Mouse (Mus musculus) thymus, postnatal 25 days (tissue): ENCODE measurements around the gene Epp13.
A peak's percentile ranks its signal among the peaks of the same experiment; 100 is the strongest.
"Not testable (repeated sequence)": the region's sequence is repeated elsewhere in the genome, so short reads cannot be mapped to it uniquely, and the experiment has no call there.

Source experiments
- DNase-seq: peaks from one replicate; pipeline ENCODE4 v3.0.0; 2022

The Epp13 gene

GRCm38 (mm10) chr7:6252410-6252809 is at the start of gene Epp13:
TSS of gene Epp13 (plus strand) at chr7:6252710.
- DNase-seq = no peak

- no peak for DNase-seq
Measured at GRCm38 (mm10) chr7:6204200-6204599, 48.3 kb upstream of the Epp13 start.

DNA sequence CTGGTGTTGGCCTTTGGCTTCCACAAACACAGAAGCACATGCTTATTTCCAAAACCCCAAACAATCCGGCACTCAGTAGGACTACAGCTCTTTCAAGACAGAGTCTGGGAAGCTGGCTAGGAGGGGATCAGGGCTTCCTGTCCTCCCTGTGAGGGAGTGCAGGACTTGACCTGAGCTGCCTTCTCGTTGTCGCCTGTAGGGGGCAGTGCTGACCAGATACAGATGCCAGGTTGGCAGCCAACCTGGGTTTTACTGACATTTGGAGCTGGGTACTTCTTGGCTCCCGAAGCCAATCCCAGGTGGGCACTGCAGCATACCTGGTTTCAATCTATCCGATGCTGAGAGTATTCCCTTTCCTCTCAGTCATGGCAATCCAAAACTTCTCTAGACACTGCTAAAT is 39.4 kb upstream of the Epp13 start:
- peak; percentile 25 for DNase-seq

- not testable (repeated sequence) for DNase-seq
Measured at GRCm38 (mm10) chr7:6214691-6215090, 37.8 kb upstream of the Epp13 start.

GRCm38 (mm10) chr7:6220147-6220546 is 32.4 kb upstream of the Epp13 start:
- DNase-seq = no peak

DNA sequence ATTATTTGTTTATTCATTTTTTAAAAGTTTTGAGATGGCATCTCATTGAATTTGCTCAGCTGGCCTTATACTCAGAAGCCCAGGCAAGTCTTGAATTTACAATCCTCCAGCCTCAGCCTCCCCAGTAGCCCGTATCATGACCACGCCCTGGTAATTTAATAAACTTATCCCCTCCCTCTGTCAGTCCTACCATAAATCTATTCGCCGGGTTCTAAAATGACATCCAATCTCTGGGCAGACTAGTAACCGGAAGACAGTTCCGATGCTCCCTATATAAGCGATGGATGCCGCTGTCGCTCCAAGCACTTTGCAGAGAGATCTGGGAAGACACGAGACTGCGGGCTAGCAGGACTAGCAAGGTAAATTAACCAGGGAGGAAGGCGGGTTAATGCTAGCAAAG is 30.5 kb upstream of the Epp13 start, which contains the start of gene Zscan5b:
Gene Zscan5b (plus strand): TSS at position 301 of the 400 bp plus-strand sequence.
- DNase-seq = no peak

DNA sequence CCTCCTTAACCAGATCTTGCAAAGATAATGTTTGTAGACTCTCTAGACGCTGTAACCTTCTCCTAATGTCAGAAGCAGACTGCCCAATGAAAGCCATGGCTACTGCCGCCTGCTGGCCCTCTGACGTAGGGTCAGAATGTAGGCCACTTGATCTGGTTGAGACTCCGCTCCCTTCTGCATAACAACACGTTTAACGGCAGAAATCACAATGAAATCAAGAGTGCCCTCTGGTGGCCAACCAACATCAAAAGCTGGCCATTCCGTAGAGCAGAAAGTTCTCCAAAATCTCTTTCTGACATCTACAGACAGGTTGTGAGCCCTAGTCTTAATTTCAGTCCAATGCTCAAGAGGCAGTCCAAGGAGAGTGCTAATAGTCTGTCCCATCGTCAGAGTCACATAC is 24.0 kb upstream of the Epp13 start:
- DNase-seq = not testable (repeated sequence)

GRCm38 (mm10) chr7:6239787-6240186 is 12.7 kb upstream of the Epp13 start:
- DNase-seq = no peak

GRCm38 (mm10) chr7:6240841-6241425 is 11.6 kb upstream of the Epp13 start:
- DNase-seq = peak; percentile 33

DNA sequence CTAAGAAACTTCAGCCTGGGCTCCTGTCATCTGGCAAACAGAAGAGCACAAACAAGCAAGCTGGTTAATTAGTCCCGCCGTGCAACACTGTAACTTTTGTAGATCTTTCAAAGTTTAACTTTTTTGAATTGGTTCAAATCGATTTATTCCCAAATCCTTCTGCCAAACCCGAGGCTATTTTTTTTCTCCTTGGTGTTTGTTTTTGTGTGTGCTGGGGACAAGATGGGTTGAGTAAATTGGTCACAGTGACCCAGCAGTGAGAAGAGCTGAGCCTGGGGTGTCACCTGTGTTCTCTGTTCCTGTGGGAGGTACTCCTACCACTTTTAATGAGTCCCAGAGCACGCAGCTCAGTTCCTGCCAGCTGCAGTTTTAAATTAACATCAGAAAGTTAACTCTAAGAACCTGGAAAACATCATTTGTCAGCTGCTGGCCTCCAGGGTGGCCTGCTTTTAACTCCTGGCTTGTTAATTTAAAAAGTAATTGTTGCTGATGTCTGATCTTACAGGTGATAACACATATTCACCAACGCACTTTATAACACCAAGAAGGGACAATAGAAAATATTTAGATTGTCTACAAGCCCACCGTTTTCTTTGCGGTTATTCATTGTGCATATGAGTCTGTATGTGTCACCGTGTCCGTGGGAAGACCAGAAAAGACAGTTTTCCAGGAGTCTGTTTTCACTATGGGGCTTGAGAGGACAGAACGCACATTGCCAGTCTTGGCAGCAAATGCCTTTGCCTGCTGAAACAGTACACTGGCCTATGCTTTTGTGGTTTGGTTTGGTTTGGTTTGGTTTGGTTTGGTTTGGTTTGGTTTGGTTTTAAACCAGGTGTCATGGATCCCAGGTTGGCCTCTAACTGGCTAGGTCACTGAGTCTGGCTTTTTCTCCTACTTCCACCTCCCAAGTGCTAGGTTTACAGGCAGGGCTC is 7.9 kb upstream of the Epp13 start:
- no peak for DNase-seq

- DNase-seq = no peak
Measured at GRCm38 (mm10) chr7:6254451-6254850, 1.9 kb downstream of the Epp13 start.

DNA sequence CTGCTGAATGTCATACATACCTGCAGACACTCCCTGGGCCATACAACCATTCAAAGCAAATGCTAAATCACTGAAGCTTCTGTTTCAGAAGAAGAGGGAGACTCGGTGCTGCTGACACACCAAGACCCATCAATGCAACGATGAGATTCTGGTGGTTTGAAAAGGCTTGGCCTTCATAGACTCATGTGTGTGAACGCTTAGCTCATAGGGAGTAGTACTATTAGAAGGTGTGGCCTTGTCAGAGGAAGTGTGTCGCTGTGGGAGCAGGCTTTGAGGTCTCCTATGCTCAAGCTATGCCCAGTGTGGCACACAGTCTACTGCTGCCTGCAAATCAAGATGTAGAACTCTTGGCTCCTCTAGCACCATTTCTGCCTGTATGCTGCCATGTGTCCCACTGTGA is 4.9 kb downstream of the Epp13 start:
- no peak for DNase-seq

- no peak for DNase-seq
Measured at GRCm38 (mm10) chr7:6258232-6259220, 6.0 kb downstream of the Epp13 start.

- not testable (repeated sequence) for DNase-seq
Measured at GRCm38 (mm10) chr7:6260004-6260403, 7.5 kb downstream of the Epp13 start.

DNA sequence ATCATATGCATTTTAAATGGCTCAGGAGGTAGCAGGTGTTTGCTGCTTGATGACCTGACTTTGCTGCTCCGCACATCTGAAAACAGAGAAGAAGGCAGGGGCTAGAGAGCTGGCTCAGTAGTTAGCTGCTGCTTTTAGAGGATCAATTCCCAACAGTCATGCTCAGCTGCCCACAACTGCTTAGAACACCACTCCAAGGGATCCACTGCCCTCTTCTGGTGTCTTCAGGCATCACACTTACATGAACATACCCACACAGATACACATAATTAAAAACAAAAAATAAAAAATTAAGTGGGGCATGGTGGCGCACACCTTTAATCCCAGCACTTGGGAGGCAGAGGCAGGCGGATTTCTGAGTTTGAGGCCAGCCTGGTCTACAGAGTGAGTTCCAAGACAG is 9.6 kb downstream of the Epp13 start:
- no peak for DNase-seq

- DNase-seq = no peak
Measured at GRCm38 (mm10) chr7:6262984-6263383, 10.5 kb downstream of the Epp13 start.

DNA sequence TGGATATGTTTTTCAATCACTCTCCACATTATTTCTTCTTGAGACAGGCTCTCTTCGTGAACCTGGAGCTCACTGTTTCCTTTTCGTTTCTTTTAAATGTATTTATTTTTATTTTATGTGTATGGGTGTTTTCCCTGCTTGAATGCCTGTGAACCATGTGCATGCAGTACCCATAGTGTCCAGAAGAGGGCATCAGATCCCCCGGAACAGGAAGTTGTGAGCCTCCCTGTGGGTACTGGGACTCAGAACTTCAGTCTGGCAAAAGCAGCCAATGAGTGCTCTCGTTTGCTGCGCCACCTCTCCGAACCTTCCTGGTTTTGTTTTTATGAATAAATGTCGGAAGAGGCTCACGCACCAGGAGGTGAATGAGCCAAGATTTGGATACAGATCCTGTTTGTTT is 13.2 kb downstream of the Epp13 start:
- peak; percentile 57 for DNase-seq

DNA sequence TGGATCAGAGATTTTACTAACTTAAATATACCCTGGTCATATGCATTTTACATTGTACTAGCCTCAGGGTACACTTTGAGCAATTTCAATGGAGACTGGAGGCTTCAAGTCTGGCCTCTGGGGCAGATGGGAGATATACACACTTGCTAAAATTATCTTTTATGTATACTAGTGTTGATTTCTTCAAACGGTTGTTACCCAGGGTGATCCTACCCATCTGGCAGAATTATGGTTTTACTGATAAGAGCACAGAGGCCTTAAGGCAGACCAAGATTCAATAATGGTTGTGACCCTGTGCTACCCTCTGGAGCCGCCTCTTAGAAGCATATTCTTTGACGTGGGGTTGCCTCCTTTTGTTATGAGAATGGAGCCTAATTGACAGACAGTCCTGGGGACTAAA is 25.4 kb downstream of the Epp13 start:
- DNase-seq = no peak

DNA sequence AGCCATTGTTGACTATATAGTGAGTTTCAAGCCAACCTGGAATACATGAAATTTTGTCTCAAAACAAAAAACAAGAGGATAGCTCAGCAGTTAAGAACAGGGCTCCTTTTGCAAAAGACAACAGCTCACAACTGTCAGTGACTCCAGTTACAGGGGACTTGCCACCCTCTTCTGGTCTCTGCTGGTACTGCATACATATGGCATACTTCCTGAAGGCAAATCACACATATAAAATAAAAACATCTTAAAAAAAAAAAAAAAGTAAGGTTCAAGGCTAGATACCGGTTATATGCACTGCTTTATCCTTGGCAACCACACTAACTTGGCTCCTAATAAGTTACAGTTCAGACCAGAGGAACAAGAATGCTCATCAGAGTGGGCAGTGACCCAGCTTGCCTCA is 30.2 kb downstream of the Epp13 start:
- peak; percentile 79 for DNase-seq

DNA sequence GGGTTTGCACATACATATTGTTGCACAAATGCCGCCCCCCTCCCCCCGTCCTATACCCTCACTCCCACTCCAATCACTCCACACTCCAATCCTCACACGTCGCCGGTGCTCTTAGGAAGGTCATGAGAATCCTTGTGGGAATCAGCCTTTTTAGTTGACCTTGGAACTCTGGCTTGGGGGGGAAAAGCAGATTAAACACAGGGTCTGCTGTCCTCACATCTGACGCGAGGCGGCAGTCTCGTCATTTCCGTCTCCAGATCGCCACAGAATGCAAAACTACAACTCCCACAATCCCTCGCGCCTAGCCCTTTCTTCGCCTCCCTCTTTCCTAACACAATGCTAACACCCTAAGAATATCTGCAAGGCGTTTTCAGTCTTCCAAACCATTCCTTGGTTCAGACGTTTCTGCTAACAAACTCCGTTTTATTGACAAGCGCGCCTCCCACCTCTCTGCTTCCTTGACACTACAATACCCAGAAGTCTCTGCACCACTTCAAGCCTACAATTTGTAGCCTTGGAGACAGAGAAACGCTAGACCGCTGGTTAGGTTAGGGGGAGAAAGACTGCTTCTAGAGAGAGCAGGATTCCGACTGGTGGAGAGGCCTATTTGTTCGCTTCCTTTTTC is 31.1 kb downstream of the Epp13 start:
- DNase-seq = peak; percentile 80

DNA sequence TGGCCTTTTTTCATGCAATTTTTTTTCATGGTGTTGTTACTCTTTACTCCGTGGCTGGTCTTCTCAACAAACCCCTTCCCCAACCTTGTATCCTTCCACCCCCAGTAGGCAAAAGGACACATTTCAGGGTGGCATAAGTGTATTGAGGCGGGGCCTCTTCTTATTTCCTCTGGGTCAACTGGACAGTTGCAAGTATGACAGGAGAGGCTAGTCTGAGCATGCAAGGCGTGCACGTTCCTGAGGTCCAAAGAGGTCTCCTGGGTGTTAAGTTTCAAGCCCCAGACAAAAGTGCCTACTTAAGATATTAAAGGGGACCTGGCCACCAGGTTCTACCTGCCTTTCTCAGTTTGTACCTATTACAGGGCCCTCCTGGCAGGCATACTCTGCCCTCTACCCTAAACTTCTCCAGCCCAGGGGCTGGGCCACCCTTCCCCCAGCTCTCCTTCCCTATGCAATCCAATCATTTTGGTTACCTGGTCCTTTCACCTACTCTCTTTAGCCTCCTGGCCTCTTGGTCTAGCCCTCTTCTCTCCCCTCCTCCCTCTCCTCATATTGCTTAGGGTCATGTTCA is 32.0 kb downstream of the Epp13 start:
- DNase-seq = no peak

GRCm38 (mm10) chr7:6285366-6285765 is 32.9 kb downstream of the Epp13 start:
- no peak for DNase-seq
